Mouse (Mus musculus) erythroblast, embryonic 14.5 days (primary cell): ENCODE measurements around the gene Trhr2. TPM values are rescaled to one million over a fixed set of nuclear protein-coding genes. Genes with fewer than 3 reads are reported as not detected.
A peak's percentile ranks its signal among the peaks of the same experiment; 100 is the strongest.
"Not testable (repeated sequence)": the region's sequence is repeated elsewhere in the genome, so short reads cannot be mapped to it uniquely, and the experiment has no call there.

Experiments used
- H3K27me3 ChIP-seq: 2 replicates; pipeline ENCODE4 v1.6.1; 2012; ENCODE audit warnings: inconsistent platforms; ENCODE audit not compliant: control insufficient read depth
- H3K36me3 ChIP-seq: 2 replicates; pipeline ENCODE4 v1.6.1; 2012; ENCODE audit warnings: mild to moderate bottlenecking, inconsistent platforms; ENCODE audit not compliant: control insufficient read depth
- H3K4me1 ChIP-seq: 2 replicates; pipeline ENCODE4 v1.6.1; 2012; ENCODE audit warnings: inconsistent platforms; ENCODE audit not compliant: control insufficient read depth
- H3K4me3 ChIP-seq: replicated peaks from 2 replicates; pipeline ENCODE3; 2012; ENCODE audit warnings: moderate library complexity, mild to moderate bottlenecking, inconsistent platforms
- H3K9me3 ChIP-seq: 2 replicates; pipeline ENCODE4 v1.6.1; 2012; ENCODE audit warnings: low read length, inconsistent platforms, mixed read lengths; ENCODE audit not compliant: control insufficient read depth
- GATA1 ChIP-seq: IDR thresholded peaks from 2 replicates; pipeline ENCODE4 v1.6.1; 2012; ENCODE audit warnings: low read length, inconsistent platforms, mixed read lengths
- TAL1 ChIP-seq: IDR thresholded peaks from 3 replicates; pipeline ENCODE4 v1.6.1; 2012; ENCODE audit warnings: low read length, inconsistent platforms, mixed read lengths
- polyA plus RNA-seq: library from polyadenylated mRNA; stranded (reverse); fragments of >175 nt; gene quantifications from 2 replicates; pipeline ENCODE4 v1.2.3, GENCODE M21; 2012

The Trhr2 gene
- polyA plus RNA-seq, 1 experiment: not detected

- Histone ChIP-seq H3K36me3 (peaks cover 99% of the 10 kb centered on the region), H3K27me3 (no peaks in the 10 kb centered on the region; the same call in 1 of the 2 replicates), H3K4me3 (peak overlapping the region; percentile 39), H3K4me1 (peaks cover 93% of the 10 kb centered on the region), H3K9me3 (peaks cover 11% of the 10 kb centered on the region)
- TF ChIP-seq TAL1 (no peak), GATA1 (no peak)
Observed at GRCm38 (mm10) chr8:122329072-122329471, 31.5 kb downstream of the Trhr2 start.

GRCm38 (mm10) chr8:122326114-122326542 lies 34.4 kb downstream of the Trhr2 start:
- Histone ChIP-seq H3K36me3 (peaks cover 99% of the 10 kb centered on the region), H3K4me1 (peaks cover 100% of the 10 kb centered on the region), H3K4me3 (peak overlapping the region; percentile 6), H3K9me3 (no peaks in the 10 kb centered on the region), H3K27me3 (no peaks in the 10 kb centered on the region)
- peak; percentile 55; the same call in 1 of the 2 replicates for TF ChIP-seq GATA1
- no peak for TF ChIP-seq TAL1

GRCm38 (mm10) chr8:122325196-122325595 lies 35.4 kb downstream of the Trhr2 start:
- Histone ChIP-seq H3K9me3 (no peaks in the 10 kb centered on the region), H3K27me3 (no peaks in the 10 kb centered on the region), H3K4me3 (peak overlapping the region; percentile 18), H3K36me3 (peaks cover 99% of the 10 kb centered on the region), H3K4me1 (peaks cover 100% of the 10 kb centered on the region)
- TF ChIP-seq GATA1 (no peak), TAL1 (no peak)

GRCm38 (mm10) chr8:122323951-122324402 lies 36.6 kb downstream of the Trhr2 start:
- H3K27me3 ChIP-seq, H3K9me3 ChIP-seq: not testable (repeated sequence)
- peaks cover 100% of the 10 kb centered on the region for H3K4me1 ChIP-seq
- H3K4me3 ChIP-seq: peak overlapping the region; percentile 58
- peaks cover 99% of the 10 kb centered on the region for H3K36me3 ChIP-seq

- H3K36me3 ChIP-seq: peaks cover 99% of the 10 kb centered on the region
- H3K4me1 ChIP-seq: peaks cover 100% of the 10 kb centered on the region
- no peaks in the 10 kb centered on the region for H3K27me3 ChIP-seq
- peak overlapping the region; percentile 58 for H3K4me3 ChIP-seq
- TF ChIP-seq GATA1 (peak; percentile 81), TAL1 (no peak)
- no peaks in the 10 kb centered on the region for H3K9me3 ChIP-seq
Observed at GRCm38 (mm10) chr8:122322792-122323191, 37.8 kb downstream of the Trhr2 start.

- H3K27me3 ChIP-seq: no peaks in the 10 kb centered on the region
- H3K4me1 ChIP-seq: peaks cover 100% of the 10 kb centered on the region
- peaks cover 99% of the 10 kb centered on the region for H3K36me3 ChIP-seq
- no peaks in the 10 kb centered on the region for H3K9me3 ChIP-seq
- no peak for TF ChIP-seq TAL1
- no peak for TF ChIP-seq GATA1
- H3K4me3 ChIP-seq: peak overlapping the region; percentile 58
Observed at GRCm38 (mm10) chr8:122322126-122322525, 38.4 kb downstream of the Trhr2 start.

GRCm38 (mm10) chr8:122321455-122321921 lies 39.1 kb downstream of the Trhr2 start:
- Histone ChIP-seq H3K27me3 (no peaks in the 10 kb centered on the region), H3K4me1 (peaks cover 100% of the 10 kb centered on the region), H3K4me3 (peak overlapping the region; percentile 58), H3K36me3 (peaks cover 99% of the 10 kb centered on the region), H3K9me3 (no peaks in the 10 kb centered on the region)
- peak; percentile 98 for TF ChIP-seq TAL1
- peak; percentile 97 for TF ChIP-seq GATA1

- Histone ChIP-seq H3K36me3 (peaks cover 99% of the 10 kb centered on the region), H3K27me3 (no peaks in the 10 kb centered on the region), H3K4me1 (peaks cover 100% of the 10 kb centered on the region), H3K4me3 (peak overlapping the region; percentile 58), H3K9me3 (no peaks in the 10 kb centered on the region)
- TF ChIP-seq TAL1 (no peak), GATA1 (no peak)
Observed at GRCm38 (mm10) chr8:122320541-122320940, 40.0 kb downstream of the Trhr2 start.

GRCm38 (mm10) chr8:122319708-122320075 lies 40.9 kb downstream of the Trhr2 start:
- Histone ChIP-seq H3K36me3 (peaks cover 99% of the 10 kb centered on the region), H3K4me3 (peak overlapping the region; percentile 25), H3K4me1 (peaks cover 100% of the 10 kb centered on the region), H3K9me3 (no peaks in the 10 kb centered on the region), H3K27me3 (no peaks in the 10 kb centered on the region)
- TF ChIP-seq TAL1 (no peak), GATA1 (no peak)

- H3K9me3 ChIP-seq: no peaks in the 10 kb centered on the region
- H3K36me3 ChIP-seq: peaks cover 99% of the 10 kb centered on the region
- H3K27me3 ChIP-seq: no peaks in the 10 kb centered on the region
- H3K4me3 ChIP-seq: peak overlapping the region; percentile 33
- peaks cover 100% of the 10 kb centered on the region for H3K4me1 ChIP-seq
- TF ChIP-seq GATA1 (peak; percentile 86), TAL1 (peak; percentile 38; the same call in 1 of the 3 replicates)
Observed at GRCm38 (mm10) chr8:122319045-122319707, 41.4 kb downstream of the Trhr2 start.
